Mouse (Mus musculus): ENCODE data around the gene Fastkd1. TPM values are rescaled to one million over a fixed set of nuclear protein-coding genes. Genes with fewer than 3 reads are reported as not detected.

Gene Fastkd1
- 5.7 and 6.1 TPM in 2 replicates for polyA plus RNA-seq (2012; rRNA removed; ENCODE audit: low replicate concordance)

GRCm38 (mm10) chr2:69712981-69713625 is at the start of gene Fastkd1:
Gene Fastkd1, minus strand, starts transcription at chr2:69713516.

GRCm38 (mm10) chr2:69722273-69722649 is 8.9 kb upstream of the Fastkd1 start, which contains the start of gene Ppig:
Gene Ppig, plus strand, starts transcription at chr2:69722545.

GRCm38 (mm10) chr2:69669853-69670252 is 43.5 kb downstream of the Fastkd1 start, which contains the start of gene Klhl41:
Gene Klhl41, plus strand, starts transcription at chr2:69670120.

DNA sequence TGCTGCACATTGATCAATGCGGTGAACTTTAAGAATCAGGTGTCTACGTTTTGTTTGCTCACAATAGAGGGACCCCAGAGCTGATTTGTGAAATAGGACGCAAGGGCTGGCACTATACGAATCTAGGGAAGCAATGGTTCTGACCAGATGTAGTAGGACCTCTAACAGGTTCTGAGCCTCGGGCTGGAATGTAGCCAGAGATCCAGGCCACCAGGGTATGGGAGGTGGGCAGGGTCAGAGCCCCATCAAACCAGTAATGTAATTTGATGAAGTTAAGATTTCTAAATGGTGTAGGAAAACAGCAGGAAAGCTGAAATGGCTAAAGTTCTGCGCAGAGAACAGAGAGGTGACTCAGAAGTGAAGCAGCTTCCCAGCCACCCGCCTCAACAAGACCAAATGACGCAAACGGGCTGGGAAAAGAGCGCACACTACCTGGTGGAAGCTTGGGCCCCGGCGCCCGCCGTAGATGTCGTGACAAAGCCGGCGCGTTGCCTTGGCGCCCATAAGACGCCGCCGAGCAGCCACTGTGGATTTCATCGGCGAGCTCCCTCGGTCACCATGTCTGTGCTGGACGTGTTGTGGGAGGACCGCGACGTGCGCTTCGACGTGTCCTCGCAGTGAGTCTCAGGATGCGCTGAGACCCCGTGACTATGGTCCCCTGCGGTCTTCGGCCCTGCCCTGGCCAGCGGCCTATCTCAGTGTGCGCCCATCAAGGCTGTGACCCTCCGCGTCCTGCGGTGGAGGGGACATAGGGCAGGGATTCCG is 66.4 kb downstream of the Fastkd1 start, which contains the start of gene Bbs5:
TSS of gene Bbs5 (plus strand) at position 446 of the 765 bp plus-strand sequence.

Other genes with a start within 250 kb of the Fastkd1 start
- 0.20 and 7.1 TPM in 2 replicates for gene Lrp2, start 127.5 kb downstream of the Fastkd1 start, polyA plus RNA-seq (2012; rRNA removed; ENCODE audit: low replicate concordance)
- gene Bbs5, start 66.3 kb downstream of the Fastkd1 start, polyA plus RNA-seq (2012; rRNA removed; ENCODE audit: low replicate concordance), result 2.3 and 4.2 TPM in 2 replicates
- 0.04 TPM in 1 of 2 replicates, not detected in the other for gene Klhl41, start 43.4 kb downstream of the Fastkd1 start, polyA plus RNA-seq (2012; rRNA removed; ENCODE audit: low replicate concordance)
- 2.3 and 3.6 TPM in 2 replicates for gene Ppig, start 9.0 kb upstream of the Fastkd1 start, polyA plus RNA-seq (2012; rRNA removed; ENCODE audit: low replicate concordance)
- 0.44 and 0.62 TPM in 2 replicates for gene Ccdc173, start 76.1 kb upstream of the Fastkd1 start, polyA plus RNA-seq (2012; rRNA removed; ENCODE audit: low replicate concordance)
- gene Phospho2, start 76.1 kb upstream of the Fastkd1 start, polyA plus RNA-seq (2012; rRNA removed; ENCODE audit: low replicate concordance), result 26.9 and 38.1 TPM in 2 replicates
- 1.9 and 16.8 TPM in 2 replicates for gene Klhl23, start 108.4 kb upstream of the Fastkd1 start, polyA plus RNA-seq (2012; rRNA removed; ENCODE audit: low replicate concordance)
- 4.6 and 5.2 TPM in 2 replicates for gene Ssb, start 148.0 kb upstream of the Fastkd1 start, polyA plus RNA-seq (2012; rRNA removed; ENCODE audit: low replicate concordance)
- gene Mettl5, start 172.1 kb upstream of the Fastkd1 start, polyA plus RNA-seq (2012; rRNA removed; ENCODE audit: low replicate concordance), result 3.6 and 4.9 TPM in 2 replicates
- 19.6 and 20.6 TPM in 2 replicates for gene Ubr3, start 183.7 kb upstream of the Fastkd1 start, polyA plus RNA-seq (2012; rRNA removed; ENCODE audit: low replicate concordance)

Data from subcutaneous adipose tissue, adult 2 months (tissue).